Comparison of ENCODE assay signal across 13 mouse cellular contexts in the genomic region with DNA sequence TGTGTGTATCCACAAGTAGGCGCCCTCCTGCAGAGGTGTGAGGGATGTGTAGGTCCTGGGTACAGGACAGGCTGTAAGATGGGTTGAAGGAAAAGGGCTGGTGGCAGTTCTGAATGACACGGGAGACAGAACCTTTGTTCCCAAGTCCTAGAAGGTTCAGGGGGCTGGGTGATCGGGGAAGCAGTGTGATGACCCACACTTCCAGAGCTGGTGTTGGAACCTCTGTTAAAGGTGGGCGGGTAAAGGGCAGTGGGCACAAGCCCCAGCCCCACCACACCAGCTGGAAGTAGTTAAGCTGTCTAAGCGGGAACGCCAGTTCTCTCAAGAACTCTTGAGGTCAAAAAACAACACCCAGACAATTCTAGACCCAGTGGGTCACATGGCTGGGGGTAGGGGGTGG.
A peak's percentile ranks its signal among the peaks of the same experiment; 100 is the strongest.
DNase-seq lines count a peak whose midpoint lies in the region; ATAC-seq and TF ChIP-seq lines count a peak whose summit lies in the region.
"Had no signal": no experiment of that assay in that cellular context is flagged by ENCODE, and none has a peak within 500 bp of the region (broad histone marks: within the 10 kb centered on the region; RNA-seq: fewer than 3 reads in every experiment).

No protein-coding gene starts in this region.

- H3K4me1 ChIP-seq in E14TG2a.4 (replicated peaks; ENCODE audit: low read depth, low read length), result peaks cover 91% of the 10 kb centered on the region

- peak overlapping the region; percentile 98 for H3K4me3 ChIP-seq in E14TG2a.4 (replicated peaks; ENCODE audit: low read length)
- H3K4me3 ChIP-seq: hindbrain, embryonic 10.5 days; limb, embryonic 13.5 days had no signal

- no peaks in the 10 kb centered on the region for H3K27me3 ChIP-seq in E14TG2a.4 (ENCODE audit: insufficient read depth, low read length)

- TF ChIP-seq CTCF in E14TG2a.4 (conservative IDR thresholded peaks at IDR 0.05; ENCODE audit: low read length), result no peak

- peak; percentile 29 for DNase-seq in cerebellum, adult 11-12 months
- peak; percentile 10 for DNase-seq in kidney, adult 9 months
- DNase-seq in kidney, adult 8-10 months, result no peak
- peak; percentile 34 for DNase-seq in cerebellum, adult 9-10 months
- DNase-seq in spleen, postnatal 4 days (ENCODE audit: low spot score in 2 of 2), result no peak
- DNase-seq: B cell, adult 2 months; lung, adult 18-20 months; lung, postnatal 4 days had no signal

- no peaks in the 10 kb centered on the region for H3K9me3 ChIP-seq in E14TG2a.4 (ENCODE audit: low read length)

- H3K36me3 ChIP-seq in E14TG2a.4 (ENCODE audit: insufficient read depth, low read length), result peaks cover 83% of the 10 kb centered on the region

- ATAC-seq in cerebellum, adult (ENCODE audit: insufficient number of reproducible peaks, low FRiP score, low TSS enrichment), result no peak
- ATAC-seq: forebrain, embryonic 16.5 days had no signal

Comparison
In these comparisons a context has a peak if more than half of its experiments do, and no peak if none do; other contexts are left out.
1. DNase-seq: peak in cerebellum, adult 11-12 months (single experiment), kidney, adult 9 months (single experiment) and cerebellum, adult 9-10 months (single experiment); none in kidney, adult 8-10 months (0 of 2) and spleen, postnatal 4 days (0 of 2).